Mouse (Mus musculus): ENCODE measurements around the gene Cmtm6. TPM values are rescaled to one million over a fixed set of nuclear protein-coding genes. Genes with fewer than 3 reads are reported as not detected.

Gene Cmtm6
- total and polyA plus RNA-seq, 2 experiments from 2014 or later: 17.9 to 24.8 TPM

DNA sequence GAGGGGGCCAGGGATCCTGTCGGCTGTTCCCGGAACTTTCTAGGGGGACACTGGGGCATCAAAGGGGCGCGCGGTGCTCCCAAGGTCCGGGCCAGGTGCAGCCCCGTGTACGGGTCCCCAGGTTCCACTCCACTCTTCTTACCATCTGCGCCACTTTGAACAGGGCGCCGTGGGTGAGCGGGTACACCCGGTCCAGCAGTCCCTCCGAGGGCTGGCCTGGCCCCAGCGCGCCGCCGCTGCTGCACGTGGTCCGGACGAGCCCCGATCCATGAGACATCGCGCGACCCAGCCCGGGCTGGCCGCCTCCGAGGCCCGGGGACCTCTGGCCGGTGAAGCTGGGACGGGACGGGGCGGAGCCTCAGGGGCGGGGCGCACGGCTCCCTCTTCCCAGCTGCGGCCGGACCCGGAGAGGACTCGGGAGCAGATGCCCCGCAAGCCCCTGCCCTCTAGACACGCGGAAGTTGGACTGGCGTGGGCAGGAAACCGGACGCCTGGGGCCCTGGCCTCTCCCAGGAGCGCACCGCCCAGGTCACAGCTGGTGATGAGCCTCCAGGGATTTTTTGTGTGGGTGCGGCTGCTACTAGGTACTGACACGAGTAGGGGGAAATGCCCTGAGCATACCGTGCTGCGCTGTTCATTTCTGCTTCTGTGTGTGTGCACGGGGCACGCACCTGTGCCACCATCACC, 50.8 kb downstream of the Cmtm6 start, which contains the start of gene Cmtm7:
Gene Cmtm7 (minus strand): TSS at position 331 of the 687 bp plus-strand sequence.
- H3K4me2 ChIP-seq (ENCODE audit: low read depth, low read length): peak within 1 kb of the TSS; percentile 92
- 3% methylated on average over 52 of the region's 54 CpGs for WGBS
- no peak for TF ChIP-seq CTCF (IDR thresholded peaks at IDR 0.05; ENCODE audit: low read depth)
- no peaks in the 10 kb centered on the region for H3K4me1 ChIP-seq (ENCODE audit: insufficient read depth, low read length)
- H3K27ac ChIP-seq: peak within 1 kb of the TSS; percentile 62; the same call in 1 of the 2 replicates
- peak within 1 kb of the TSS; percentile 47 for H3K4me3 ChIP-seq (ENCODE audit: low read length)
- H3K27me3 ChIP-seq (ENCODE audit: insufficient read depth, low read length): peaks cover 3% of the 10 kb centered on the region; the same call in 1 of the 2 replicates
- no peaks in the 10 kb centered on the region for H3K36me3 ChIP-seq (ENCODE audit: insufficient read depth, low read length)
- H3K9me3 ChIP-seq (ENCODE audit: low read length): no peaks in the 10 kb centered on the region
- peak within 1 kb of the TSS; percentile 45 for H3K9ac ChIP-seq (replicated peaks; ENCODE audit: low read length)
- peak; percentile 35 for DNase-seq (ENCODE audit: low spot score)
- ATAC-seq: peak; percentile 76

GRCm38 (mm10) chr9:114785432-114786125, 54.7 kb downstream of the Cmtm6 start:
- ATAC-seq: no peak
- H3K27ac ChIP-seq: no peak overlapping the region
- no peaks in the 10 kb centered on the region for H3K4me1 ChIP-seq (ENCODE audit: insufficient read depth, low read length)
- no peak overlapping the region for H3K9ac ChIP-seq (replicated peaks; ENCODE audit: low read length)
- H3K9me3 ChIP-seq (ENCODE audit: low read length): no peaks in the 10 kb centered on the region
- H3K27me3 ChIP-seq (ENCODE audit: insufficient read depth, low read length): peaks cover 3% of the 10 kb centered on the region; the same call in 1 of the 2 replicates
- WGBS: 21% methylated on average over 16 of the region's 16 CpGs
- no peaks in the 10 kb centered on the region for H3K36me3 ChIP-seq (ENCODE audit: insufficient read depth, low read length)
- no peak for DNase-seq (ENCODE audit: low spot score)
- no peak overlapping the region for H3K4me2 ChIP-seq (ENCODE audit: low read depth, low read length)
- TF ChIP-seq CTCF (IDR thresholded peaks at IDR 0.05; ENCODE audit: low read depth): no peak
- no peak overlapping the region for H3K4me3 ChIP-seq (ENCODE audit: low read length)

- no peak overlapping the region for H3K4me3 ChIP-seq (ENCODE audit: low read length)
- no peak for ATAC-seq
- no peak overlapping the region for H3K27ac ChIP-seq
- H3K27me3 ChIP-seq (ENCODE audit: insufficient read depth, low read length): no peaks in the 10 kb centered on the region; the same call in 1 of the 2 replicates
- H3K4me2 ChIP-seq (ENCODE audit: low read depth, low read length): no peak overlapping the region
- no peaks in the 10 kb centered on the region for H3K36me3 ChIP-seq (ENCODE audit: insufficient read depth, low read length)
- H3K4me1 ChIP-seq (ENCODE audit: insufficient read depth, low read length): no peaks in the 10 kb centered on the region
- no peak for TF ChIP-seq CTCF (IDR thresholded peaks at IDR 0.05; ENCODE audit: low read depth)
- H3K9me3 ChIP-seq (ENCODE audit: low read length): no peaks in the 10 kb centered on the region
- no peak for DNase-seq (ENCODE audit: low spot score)
- H3K9ac ChIP-seq (replicated peaks; ENCODE audit: low read length): no peak overlapping the region
- WGBS: 95% methylated on average over 5 of the region's 5 CpGs
Observed at GRCm38 (mm10) chr9:114787134-114787533, 56.2 kb downstream of the Cmtm6 start.

DNA sequence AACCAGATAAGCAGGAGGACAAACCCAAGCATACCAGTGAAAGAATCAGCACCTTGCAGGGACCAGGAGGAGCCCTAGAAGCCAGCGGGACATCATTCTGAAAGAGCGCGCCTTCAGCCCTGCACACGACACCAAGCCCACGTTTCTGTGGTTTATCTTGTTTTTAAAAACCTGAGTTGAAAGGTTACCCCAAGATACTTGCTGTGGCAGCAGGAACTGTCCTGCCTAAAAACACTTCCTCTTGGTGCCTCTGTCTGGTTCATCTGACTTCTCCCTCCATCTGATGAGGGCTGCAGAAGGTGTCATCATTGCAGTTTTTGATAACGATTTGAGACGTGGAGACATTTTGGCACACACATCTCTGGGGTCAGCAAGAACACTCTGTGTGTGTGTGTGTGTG, 56.8 kb downstream of the Cmtm6 start:
- Histone ChIP-seq H3K9me3 (ENCODE audit: low read length) (no peaks in the 10 kb centered on the region), H3K27me3 (ENCODE audit: insufficient read depth, low read length) (no peaks in the 10 kb centered on the region; the same call in 1 of the 2 replicates), H3K4me2 (ENCODE audit: low read depth, low read length) (no peak overlapping the region), H3K36me3 (ENCODE audit: insufficient read depth, low read length) (no peaks in the 10 kb centered on the region), H3K4me1 (ENCODE audit: insufficient read depth, low read length) (no peaks in the 10 kb centered on the region), H3K4me3 (ENCODE audit: low read length) (no peak overlapping the region), H3K9ac (replicated peaks; ENCODE audit: low read length) (no peak overlapping the region), H3K27ac (no peak overlapping the region)
- WGBS: 94% methylated on average over 7 of the region's 7 CpGs
- DNase-seq (ENCODE audit: low spot score) (no peak), ATAC-seq (no peak)
- TF ChIP-seq CTCF (IDR thresholded peaks at IDR 0.05; ENCODE audit: low read depth): no peak

DNA sequence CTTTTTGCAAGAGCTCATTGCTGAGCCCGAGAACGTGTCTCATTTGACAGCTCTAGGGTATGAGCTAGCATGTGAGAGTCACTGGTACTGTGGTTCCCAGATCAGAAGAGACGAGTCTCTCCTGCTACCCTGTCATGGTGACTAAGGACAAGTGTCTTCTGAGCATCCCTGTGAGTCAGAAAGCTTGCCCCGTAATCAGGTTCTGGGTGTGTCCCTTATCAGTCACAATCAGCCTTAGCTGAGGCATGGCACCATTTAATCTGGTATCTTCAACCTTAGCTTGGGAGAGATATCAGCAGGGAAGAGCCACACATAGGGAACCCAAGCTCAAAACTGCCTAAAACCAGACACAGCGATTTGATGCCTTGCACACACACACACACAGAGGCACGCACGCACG, 57.8 kb downstream of the Cmtm6 start:
- no peak for ATAC-seq
- Histone ChIP-seq H3K4me3 (ENCODE audit: low read length) (no peak overlapping the region), H3K4me1 (ENCODE audit: insufficient read depth, low read length) (no peaks in the 10 kb centered on the region), H3K9ac (replicated peaks; ENCODE audit: low read length) (no peak overlapping the region), H3K4me2 (ENCODE audit: low read depth, low read length) (no peak overlapping the region), H3K36me3 (ENCODE audit: insufficient read depth, low read length) (no peaks in the 10 kb centered on the region), H3K27ac (no peak overlapping the region), H3K9me3 (ENCODE audit: low read length) (no peaks in the 10 kb centered on the region), H3K27me3 (ENCODE audit: insufficient read depth, low read length) (no peaks in the 10 kb centered on the region; the same call in 1 of the 2 replicates)
- no peak for TF ChIP-seq CTCF (IDR thresholded peaks at IDR 0.05; ENCODE audit: low read depth)
- 92% methylated on average over 8 of the region's 8 CpGs for WGBS
- DNase-seq (ENCODE audit: low spot score): no peak

DNA sequence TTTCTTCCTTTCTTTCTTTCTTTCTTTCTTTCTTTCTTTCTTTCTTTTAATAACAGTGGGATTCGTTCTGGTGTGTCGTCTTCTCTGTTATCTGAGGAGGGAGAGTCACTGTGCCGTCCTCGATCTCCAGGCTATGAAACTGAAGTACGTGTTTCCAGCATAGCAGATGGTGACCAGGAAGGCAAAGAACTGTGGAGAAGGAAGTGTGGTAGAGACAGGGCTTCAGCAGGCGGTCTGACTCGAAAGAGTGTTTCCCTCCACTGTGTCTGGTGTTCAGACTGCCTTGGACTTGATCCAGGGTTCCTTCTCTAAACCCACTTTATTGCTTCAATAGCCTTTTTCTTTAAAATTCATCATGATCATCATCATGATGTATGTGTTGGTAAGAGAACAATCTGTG, 58.6 kb downstream of the Cmtm6 start:
- 68% methylated on average over 7 of the region's 7 CpGs for WGBS
- no peaks in the 10 kb centered on the region for H3K4me1 ChIP-seq (ENCODE audit: insufficient read depth, low read length)
- no peak for TF ChIP-seq CTCF (IDR thresholded peaks at IDR 0.05; ENCODE audit: low read depth)
- no peaks in the 10 kb centered on the region for H3K27me3 ChIP-seq (ENCODE audit: insufficient read depth, low read length)
- ATAC-seq (no peak), DNase-seq (ENCODE audit: low spot score) (no peak)
- no peaks in the 10 kb centered on the region for H3K9me3 ChIP-seq (ENCODE audit: low read length)
- H3K27ac ChIP-seq: no peak overlapping the region
- H3K36me3 ChIP-seq (ENCODE audit: insufficient read depth, low read length): no peaks in the 10 kb centered on the region
- H3K9ac ChIP-seq (replicated peaks; ENCODE audit: low read length): no peak overlapping the region
- H3K4me2 ChIP-seq (ENCODE audit: low read depth, low read length): no peak overlapping the region
- no peak overlapping the region for H3K4me3 ChIP-seq (ENCODE audit: low read length)

- WGBS: 84% methylated on average over 8 of the region's 8 CpGs
- Histone ChIP-seq H3K9me3 (ENCODE audit: low read length) (no peaks in the 10 kb centered on the region), H3K27me3 (ENCODE audit: insufficient read depth, low read length) (no peaks in the 10 kb centered on the region), H3K4me2 (ENCODE audit: low read depth, low read length) (no peak overlapping the region), H3K9ac (replicated peaks; ENCODE audit: low read length) (no peak overlapping the region), H3K4me3 (ENCODE audit: low read length) (no peak overlapping the region), H3K36me3 (ENCODE audit: insufficient read depth, low read length) (no peaks in the 10 kb centered on the region), H3K4me1 (ENCODE audit: insufficient read depth, low read length) (no peaks in the 10 kb centered on the region), H3K27ac (no peak overlapping the region)
- ATAC-seq (no peak), DNase-seq (ENCODE audit: low spot score) (no peak)
- no peak for TF ChIP-seq CTCF (IDR thresholded peaks at IDR 0.05; ENCODE audit: low read depth)
Observed at GRCm38 (mm10) chr9:114789989-114790388, 59.1 kb downstream of the Cmtm6 start.
